In genomic region chr19:37696603-37697334, GRCm38 (mm10) we compare ENCODE assay signal across 9 mouse cellular contexts. TPM values are rescaled to one million over a fixed set of nuclear protein-coding genes. Genes with fewer than 3 reads are reported as not detected.
A peak's percentile ranks its signal among the peaks of the same experiment; 100 is the strongest.
DNase-seq lines count a peak whose midpoint lies in the region; ATAC-seq and TF ChIP-seq lines count a peak whose summit lies in the region.
"Had no signal": no experiment of that assay in that cellular context is flagged by ENCODE, and none has a peak within 500 bp of the region (broad histone marks: within the 10 kb centered on the region; RNA-seq: fewer than 3 reads in every experiment).

No protein-coding gene starts in this region.

- TF ChIP-seq EP300 in lung, postnatal 0 days (IDR thresholded peaks at IDR 0.05) = no peak
- no peak for TF ChIP-seq EP300 in liver, embryonic 14.5 days (IDR thresholded peaks at IDR 0.05; ENCODE audit: low read depth)

- H3K9ac ChIP-seq in lung, postnatal 0 days (replicated peaks; ENCODE audit: low read depth) = no peak overlapping the region
- no peak overlapping the region for H3K9ac ChIP-seq in forebrain, postnatal 0 days
- H3K9ac ChIP-seq in liver, embryonic 14.5 days (replicated peaks) = no peak overlapping the region

- H3K27me3 ChIP-seq in lung, postnatal 0 days (replicated peaks; ENCODE audit: insufficient read depth, low read length) = peaks cover 88% of the 10 kb centered on the region
- H3K27me3 ChIP-seq in forebrain, postnatal 0 days (ENCODE audit: insufficient read depth, low read length) = peaks cover 93% of the 10 kb centered on the region
- peaks cover 94% of the 10 kb centered on the region for H3K27me3 ChIP-seq in liver, embryonic 14.5 days (ENCODE audit: control insufficient read depth, insufficient read depth, low read length)
- H3K27me3 ChIP-seq: Patski had no signal

- no peak for TF ChIP-seq CTCF in lung, postnatal 0 days (IDR thresholded peaks at IDR 0.05)
- no peak for TF ChIP-seq CTCF in forebrain, postnatal 0 days (IDR thresholded peaks at IDR 0.05; ENCODE audit: low read depth)
- TF ChIP-seq CTCF in liver, embryonic 14.5 days (IDR thresholded peaks at IDR 0.05; ENCODE audit: low read depth) = no peak

- H3K4me3 ChIP-seq in lung, postnatal 0 days (ENCODE audit: low read depth, low read length) = peak overlapping the region; percentile 22; the same call in 1 of the 2 replicates
- H3K4me3 ChIP-seq in forebrain, postnatal 0 days (ENCODE audit: low read depth, low read length) = peak overlapping the region; percentile 36; the same call in 1 of the 2 replicates
- no peak overlapping the region for H3K4me3 ChIP-seq in liver, embryonic 14.5 days (ENCODE audit: insufficient read depth in 1 of 2, low read depth in 2 of 2, low read length in 2 of 2)

- peaks cover 5% of the 10 kb centered on the region; the same call in 1 of the 2 replicates for H3K4me1 ChIP-seq in lung, postnatal 0 days (ENCODE audit: insufficient read depth, low read depth, low read length)
- peaks cover 4% of the 10 kb centered on the region; the same call in 1 of the 2 replicates for H3K4me1 ChIP-seq in forebrain, postnatal 0 days (ENCODE audit: insufficient read depth)
- no peaks in the 10 kb centered on the region; a peak in 1 of 4 replicates for H3K4me1 ChIP-seq in liver, embryonic 14.5 days (replicated peaks; ENCODE audit: control insufficient read depth in 2 of 2, insufficient read depth in 2 of 2, low read length in 1 of 2)

- no peak for DNase-seq in lung, postnatal 0 days (ENCODE audit: low spot score)
- DNase-seq in lung, postnatal 36 days = no peak
- DNase-seq in forebrain, postnatal 0 days = peak; percentile 46
- DNase-seq in liver, embryonic 14.5 days (ENCODE audit: low read depth in 3 of 3, low spot score in 3 of 3) = no peak
- DNase-seq in urinary bladder, postnatal 14 days (ENCODE audit: low spot score) = no peak
- DNase-seq in gastrocnemius, postnatal 14 days = no peak
- DNase-seq in thymus, postnatal 4 days = no peak
- DNase-seq: cerebellum, postnatal 14 days had no signal

- H3K36me3 ChIP-seq in lung, postnatal 0 days (ENCODE audit: insufficient read depth, low read length) = no peaks in the 10 kb centered on the region
- H3K36me3 ChIP-seq in forebrain, postnatal 0 days (ENCODE audit: insufficient read depth) = no peaks in the 10 kb centered on the region
- no peaks in the 10 kb centered on the region for H3K36me3 ChIP-seq in liver, embryonic 14.5 days (replicated peaks; ENCODE audit: control insufficient read depth, insufficient read depth, low read depth)

- intact Hi-C loops in gastrocnemius, postnatal 14 days (cut with DNase I; ENCODE audit: low total_unique reads) = no loop called here

- peak overlapping the region; percentile 14; the same call in 1 of the 2 replicates for H3K4me2 ChIP-seq in lung, postnatal 0 days (replicated peaks; ENCODE audit: low read depth, low read length)
- peak overlapping the region; percentile 65 for H3K4me2 ChIP-seq in forebrain, postnatal 0 days (ENCODE audit: low read depth)
- peak overlapping the region; percentile 41 for H3K4me2 ChIP-seq in liver, embryonic 14.5 days (ENCODE audit: low read depth)

- no peak for ATAC-seq in lung, postnatal 0 days
- ATAC-seq in forebrain, postnatal 0 days = no peak
- ATAC-seq in liver, embryonic 14.5 days (ENCODE audit: insufficient read depth) = no peak
- ATAC-seq: Patski had no signal

- H3K9me3 ChIP-seq in lung, postnatal 0 days (ENCODE audit: low read length) = no peaks in the 10 kb centered on the region
- no peaks in the 10 kb centered on the region for H3K9me3 ChIP-seq in forebrain, postnatal 0 days (ENCODE audit: low read length)
- no peaks in the 10 kb centered on the region for H3K9me3 ChIP-seq in liver, embryonic 14.5 days (ENCODE audit: control insufficient read depth, low read length)

- H3K27ac ChIP-seq in lung, postnatal 0 days (ENCODE audit: low read length) = no peak overlapping the region
- no peak overlapping the region for H3K27ac ChIP-seq in forebrain, postnatal 0 days (ENCODE audit: low read depth, low read length)
- no peak overlapping the region for H3K27ac ChIP-seq in liver, embryonic 14.5 days

- 2% methylated on average over 22 of the region's 22 CpGs for WGBS in lung, postnatal 0 days
- 4% methylated on average over 22 of the region's 22 CpGs for WGBS in forebrain, postnatal 0 days
- WGBS in liver, embryonic 14.5 days (ENCODE audit: insufficient replicate concordance) = 3% methylated on average over 22 of the region's 22 CpGs

RNA-seq across cellular contexts. Expression of gene Cyp26a1, which starts 0.8 kb away (rescaled TPM):
- polyA plus RNA-seq in lung, postnatal 0 days (2015; fragmentation: Nextera tagmentation; extraction: Ambion mirVana) = 0.14 TPM in 1 of 2 replicates, not detected in the other
- total RNA-seq in forebrain, postnatal 0 days (2014; rRNA removed) = not detected in 2 replicates
- polyA plus RNA-seq in forebrain, postnatal 0 days (2015; fragmentation: Nextera tagmentation; extraction: Ambion mirVana) = 0.13 and 0.42 TPM in 2 replicates
- polyA plus RNA-seq in liver, embryonic 14.5 days (2012; rRNA removed) = 0.16 TPM in 2 replicates
- polyA plus RNA-seq in liver, embryonic 14.5 days (2014; fragmentation: Nextera tagmentation; extraction: Ambion mirVana) = 0.10 TPM in 1 of 2 replicates, not detected in the other
- total RNA-seq in gastrocnemius, postnatal 14 days (2021) = under 1 TPM; 0.13 to 0.41 TPM

RNA-seq across cellular contexts. Expression of gene Cyp26c1, which starts 11.4 kb away (rescaled TPM):
- not detected in 2 replicates for polyA plus RNA-seq in lung, postnatal 0 days (2015; fragmentation: Nextera tagmentation; extraction: Ambion mirVana)
- not detected in 2 replicates for total RNA-seq in forebrain, postnatal 0 days (2014; rRNA removed)
- polyA plus RNA-seq in forebrain, postnatal 0 days (2015; fragmentation: Nextera tagmentation; extraction: Ambion mirVana) = not detected in 2 replicates
- polyA plus RNA-seq in liver, embryonic 14.5 days (2012; rRNA removed) = 0.01 and 0.03 TPM in 2 replicates
- polyA plus RNA-seq in liver, embryonic 14.5 days (2014; fragmentation: Nextera tagmentation; extraction: Ambion mirVana) = not detected in 2 replicates
- total RNA-seq in gastrocnemius, postnatal 14 days (2021) = not detected

Comparison
In these comparisons a context has a peak if more than half of its experiments do, and no peak if none do; other contexts are left out.
1. H3K4me2 ChIP-seq: peak in every context shown above with its lines; median percentile 65 in forebrain, postnatal 0 days; 41 in liver, embryonic 14.5 days; 14 in lung, postnatal 0 days.
2. H3K4me3 ChIP-seq: peak in lung, postnatal 0 days (single experiment) and forebrain, postnatal 0 days (single experiment); none in liver, embryonic 14.5 days (0 of 2).